Mouse (Mus musculus) liver, embryonic 14.5 days (tissue): ENCODE measurements around the gene Nploc4. TPM values are rescaled to one million over a fixed set of nuclear protein-coding genes. Genes with fewer than 3 reads are reported as not detected.

Experiments used
- ATAC-seq: fragments of 200-750 bp; cut with Nextera tagmentation; 2 replicates; pipeline ENCODE4 v1.8.0; 2017; ENCODE audit warnings: moderate number of reproducible peaks, mild to moderate bottlenecking, moderate library complexity; ENCODE audit not compliant: insufficient read depth
- DNase-seq, 3 experiments: peaks; one replicate each; pipeline ENCODE4 v3.0.0-alpha.2; 2012 to 2013; ENCODE audit warnings: low read depth in 3 of 3, low spot score in 3 of 3
- H3K27ac ChIP-seq: fragments of 300-500 bp; sonication (generic); 2 replicates; pipeline ENCODE4 v1.5.1; 2014; ENCODE audit warnings: moderate library complexity, mild to moderate bottlenecking, control low read depth, inconsistent platforms
- H3K27me3 ChIP-seq: fragments of 300-500 bp; sonication (generic); 2 replicates; pipeline ENCODE4 v1.6.1; 2014; ENCODE audit warnings: mild to moderate bottlenecking, low read length, moderate library complexity; ENCODE audit not compliant: control insufficient read depth, insufficient read depth
- H3K36me3 ChIP-seq: fragments of 300-500 bp; sonication (generic); replicated peaks from 2 replicates; pipeline ENCODE4 v1.6.1; 2014; ENCODE audit warnings: low read depth; ENCODE audit not compliant: control insufficient read depth, insufficient read depth
- H3K4me1 ChIP-seq, 2 experiments: fragments of 200-500 bp in 1 of 2; fragments of 300-500 bp in 1 of 2; sonication (generic) in 1 of 2; replicated peaks; 2 replicates each; pipeline ENCODE4 v1.6.1; 2012 to 2014; ENCODE audit warnings: antibody characterized with exemption in 1 of 2, inconsistent platforms in 1 of 2, low read length in 1 of 2; ENCODE audit not compliant: control insufficient read depth in 2 of 2, insufficient read depth in 2 of 2
- H3K4me2 ChIP-seq: fragments of 300-500 bp; sonication (generic); 2 replicates; pipeline ENCODE4 v1.6.1; 2014; ENCODE audit warnings: low read depth, mild to moderate bottlenecking, control low read depth, moderate library complexity
- H3K4me3 ChIP-seq, 2 experiments: fragments of 200-500 bp in 1 of 2; fragments of 300-500 bp in 1 of 2; sonication (generic) in 1 of 2; 2 replicates each; pipeline ENCODE4 v1.5.1; 2012 to 2014; ENCODE audit warnings: low read depth in 2 of 2, low read length in 2 of 2, mild to moderate bottlenecking in 2 of 2, control low read depth in 1 of 2, inconsistent platforms in 1 of 2, moderate library complexity in 1 of 2; ENCODE audit not compliant: insufficient read depth in 1 of 2
- H3K9ac ChIP-seq: fragments of 300-500 bp; sonication (generic); replicated peaks from 2 replicates; pipeline ENCODE4 v1.6.1; 2014; ENCODE audit warnings: mild to moderate bottlenecking, control low read depth, moderate library complexity
- H3K9me3 ChIP-seq: fragments of 300-500 bp; sonication (generic); 2 replicates; pipeline ENCODE4 v1.6.1; 2016; ENCODE audit warnings: low read length, mixed read lengths; ENCODE audit not compliant: control insufficient read depth
- CTCF ChIP-seq: IDR thresholded peaks from 2 replicates; pipeline ENCODE4 v1.5.1; 2016; ENCODE audit warnings: antibody characterized with exemption, low read depth, control low read depth
- EP300 ChIP-seq: IDR thresholded peaks from 2 replicates; pipeline ENCODE4 v1.6.1; 2016; ENCODE audit warnings: antibody characterized with exemption, low read depth
- WGBS: fragments of 180-500 bp; shearing (Covaris S2); extraction: QIAGEN DNeasy Blood & Tissue Kit; methylation state at CpG from one replicate; pipeline ENCODE4 v1.1.7; 2014; ENCODE audit not compliant: insufficient replicate concordance; 5-methylcytosine and 5-hydroxymethylcytosine counted together
- polyA plus RNA-seq, 2 experiments: library from polyadenylated mRNA; depleted of rRNA in 1 of 2; stranded (reverse) in 1 of 2; unstranded in 1 of 2; fragments of >200 nt; fragmentation: Nextera tagmentation in 1 of 2; extraction: Ambion mirVana in 1 of 2; gene quantifications; 2 replicates each; pipeline versions ENCODE4 v1.2.1 to v1.2.3; 2012 to 2014

Nploc4 gene
- polyA plus RNA-seq, 2 experiments: 21.1 to 21.2 TPM

DNA sequence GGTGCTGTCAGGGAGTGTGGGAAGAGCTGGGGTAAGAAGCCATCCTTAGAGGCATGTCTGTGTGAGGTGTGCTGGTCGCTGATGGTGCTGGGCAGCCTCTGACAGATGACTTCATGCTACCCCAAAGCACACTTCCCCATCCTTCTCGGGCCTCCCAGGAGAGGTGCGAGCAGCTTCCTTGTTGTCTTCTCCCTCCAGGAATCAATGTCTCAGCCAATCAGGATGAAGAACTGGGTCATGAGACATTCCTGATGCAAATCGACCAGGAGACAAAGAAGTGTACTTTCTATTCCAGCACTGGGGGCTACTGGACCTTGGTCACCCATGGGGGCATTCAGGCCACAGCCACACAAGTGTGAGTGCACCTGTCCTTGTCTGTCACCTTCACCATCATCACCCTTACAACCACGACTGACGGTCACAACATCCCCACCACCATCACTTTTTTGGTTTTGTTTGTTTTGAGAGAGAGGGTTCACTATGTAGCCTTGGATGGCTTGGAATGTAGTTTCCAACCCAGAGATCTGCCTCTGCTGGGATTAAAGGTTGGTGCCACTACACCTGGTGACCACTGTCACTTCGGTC is 71.0 kb downstream of the Nploc4 start:
- Histone ChIP-seq H3K4me2 (no peak overlapping the region), H3K4me1 (no peaks in the 10 kb centered on the region), H3K36me3 (no peaks in the 10 kb centered on the region), H3K9me3 (no peaks in the 10 kb centered on the region), H3K9ac (no peak overlapping the region), H3K4me3 (no peak overlapping the region), H3K27me3 (no peaks in the 10 kb centered on the region), H3K27ac (no peak overlapping the region)
- WGBS: 30% methylated on average over 7 of the region's 7 CpGs
- DNase-seq (no peak), ATAC-seq (no peak)
- TF ChIP-seq CTCF (no peak), EP300 (no peak)

DNA sequence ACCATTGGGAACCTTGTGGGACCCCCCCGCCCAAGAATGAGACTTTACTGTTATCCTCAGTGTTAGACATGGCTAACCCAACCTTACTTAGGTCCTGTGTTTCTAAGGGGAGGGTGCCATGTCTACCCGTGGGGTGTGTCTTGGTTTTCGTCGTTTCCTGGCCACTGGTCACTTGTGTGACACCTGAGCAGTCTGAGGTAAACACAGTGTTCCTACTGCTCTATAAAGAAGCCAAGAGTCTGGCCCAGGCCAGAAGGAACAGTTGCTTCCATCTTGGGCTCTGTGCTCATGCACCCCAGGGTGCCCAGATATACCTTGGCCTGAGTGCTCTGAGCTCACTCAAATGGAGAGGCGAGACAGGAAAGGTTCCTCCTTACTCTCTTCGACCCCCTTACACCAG is 74.6 kb downstream of the Nploc4 start:
- Histone ChIP-seq H3K4me3 (no peak overlapping the region), H3K9me3 (no peaks in the 10 kb centered on the region), H3K4me1 (peaks cover 0 to 3% of the 10 kb centered on the region in 2 experiments; a peak in 1 of 4 replicates), H3K27me3 (no peaks in the 10 kb centered on the region), H3K9ac (no peak overlapping the region), H3K27ac (no peak overlapping the region), H3K4me2 (no peak overlapping the region), H3K36me3 (no peaks in the 10 kb centered on the region)
- no peak for TF ChIP-seq EP300
- TF ChIP-seq CTCF: no peak
- no peak for ATAC-seq
- no peak for DNase-seq
- 61% methylated on average over 6 of the region's 6 CpGs for WGBS

GRCm38 (mm10) chr11:120361295-120361694 is 76.2 kb downstream of the Nploc4 start, which contains the start of gene Fscn2:
Gene Fscn2, plus strand, starts transcription at chr11:120361534.
- no peak for ATAC-seq
- 69% methylated on average over 10 of the region's 10 CpGs for WGBS

DNA sequence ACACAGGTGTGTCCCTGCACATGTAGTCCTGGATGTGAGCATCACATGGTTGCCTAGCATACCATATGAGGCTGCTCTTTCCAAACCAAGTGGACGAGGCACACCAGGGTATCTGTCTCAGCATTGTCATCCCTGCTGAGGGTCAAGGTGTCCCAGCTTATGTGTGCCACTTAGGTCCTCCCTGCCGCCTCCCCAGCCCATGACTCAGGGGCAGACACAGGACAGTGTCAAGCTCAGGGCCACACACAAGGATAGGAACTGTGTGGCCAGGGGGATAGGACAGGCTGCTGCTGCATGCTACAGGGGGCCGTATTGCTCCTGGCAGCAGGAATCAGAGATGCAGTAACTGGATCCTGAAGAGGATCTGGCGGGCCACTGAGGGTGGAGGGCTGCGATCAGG is 76.8 kb downstream of the Nploc4 start:
- no peak for TF ChIP-seq EP300
- no peak for TF ChIP-seq CTCF
- no peak overlapping the region for H3K9ac ChIP-seq
- H3K9me3 ChIP-seq: no peaks in the 10 kb centered on the region
- no peak for DNase-seq
- H3K36me3 ChIP-seq: no peaks in the 10 kb centered on the region
- H3K4me3 ChIP-seq: no peak overlapping the region
- no peak for ATAC-seq
- no peaks in the 10 kb centered on the region for H3K27me3 ChIP-seq
- WGBS: 65% methylated on average over 5 of the region's 5 CpGs
- peaks cover 7 to 15% of the 10 kb centered on the region in 2 experiments for H3K4me1 ChIP-seq
- no peak overlapping the region for H3K27ac ChIP-seq
- H3K4me2 ChIP-seq: no peak overlapping the region

More at GRCm38 (mm10) chr11:120361295-120361694, 76.2 kb downstream of the Nploc4 start, which contains the start of gene Fscn2:
- Histone ChIP-seq H3K36me3 (no peaks in the 10 kb centered on the region), H3K4me2 (no peak within 1 kb of the TSS), H3K4me1 (peaks cover 2 to 10% of the 10 kb centered on the region in 2 experiments), H3K9me3 (no peaks in the 10 kb centered on the region), H3K9ac (no peak within 1 kb of the TSS), H3K27ac (no peak within 1 kb of the TSS), H3K27me3 (no peaks in the 10 kb centered on the region), H3K4me3 (no peak within 1 kb of the TSS)
- TF ChIP-seq CTCF (no peak), EP300 (no peak)
- DNase-seq: no peak

DNA sequence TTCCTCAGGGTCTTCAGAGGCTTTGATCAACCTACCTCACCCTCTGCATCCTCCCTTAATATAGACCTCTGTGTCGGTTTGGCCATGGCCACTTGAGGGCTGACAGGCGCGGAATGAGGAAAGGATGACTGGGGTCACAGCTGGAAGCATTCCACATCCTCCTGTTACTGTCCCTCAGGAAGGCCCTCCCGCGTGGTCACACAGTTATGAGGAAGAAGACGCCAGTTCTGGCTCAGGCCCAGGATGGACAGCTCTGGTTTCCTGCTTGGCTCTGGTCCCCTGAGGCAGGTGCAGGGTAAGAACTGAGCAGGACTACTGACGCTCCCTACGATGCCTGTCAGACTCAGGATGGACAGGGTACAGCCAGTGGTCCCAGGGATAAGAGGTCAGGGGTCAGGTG is 77.4 kb downstream of the Nploc4 start:
- WGBS: 48% methylated on average over 8 of the region's 8 CpGs
- Histone ChIP-seq H3K4me2 (no peak overlapping the region), H3K27me3 (no peaks in the 10 kb centered on the region), H3K9ac (no peak overlapping the region), H3K9me3 (no peaks in the 10 kb centered on the region), H3K36me3 (no peaks in the 10 kb centered on the region), H3K4me1 (peaks cover 12 to 22% of the 10 kb centered on the region in 2 experiments), H3K27ac (no peak overlapping the region), H3K4me3 (no peak overlapping the region)
- no peak for TF ChIP-seq EP300
- TF ChIP-seq CTCF: no peak
- DNase-seq: no peak
- no peak for ATAC-seq
